Mouse (Mus musculus) stomach, postnatal 0 days (tissue): ENCODE data around the gene Unc13a.

Experiments used
- CTCF ChIP-seq: IDR thresholded peaks from 2 replicates; pipeline ENCODE4 v1.5.1; 2016; ENCODE audit warnings: antibody characterized with exemption, low read depth, mild to moderate bottlenecking, moderate library complexity
- EP300 ChIP-seq: optimal IDR thresholded peaks from 2 replicates; pipeline ENCODE3; 2016; ENCODE audit warnings: antibody characterized with exemption

DNA sequence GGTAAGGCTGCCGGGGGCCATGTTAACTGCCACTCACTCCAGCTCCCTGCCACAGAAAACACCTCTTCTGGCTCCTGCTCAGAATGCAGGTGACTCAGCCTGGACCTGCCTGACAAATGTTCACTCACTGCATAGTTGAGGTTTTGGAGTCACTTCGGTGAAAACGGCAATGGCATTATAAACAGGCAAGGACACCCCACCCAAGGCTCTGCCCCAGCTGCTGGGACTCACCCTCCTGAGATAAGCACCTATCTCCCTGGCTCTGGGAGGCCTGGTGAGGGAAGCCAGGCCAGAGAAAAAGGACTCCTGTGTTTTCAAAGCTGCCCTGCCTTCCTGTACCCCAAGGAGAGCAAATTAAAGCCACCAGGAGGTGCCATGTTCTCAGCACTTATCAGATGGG lies 31.4 kb upstream of the Unc13a start:
- peak; percentile 25; the same call in 1 of the 2 replicates for TF ChIP-seq CTCF
- TF ChIP-seq EP300, result no peak
